Mouse (Mus musculus): ENCODE results near the gene Gaa. TPM values are rescaled to one million over a fixed set of nuclear protein-coding genes. Genes with fewer than 3 reads are reported as not detected.
"Not testable (repeated sequence)": the region's sequence is repeated elsewhere in the genome, so short reads cannot be mapped to it uniquely, and the experiment has no call there.

Gaa gene
- polyA plus RNA-seq, 1 experiment from 2014 or later: 24.1 TPM

DNA sequence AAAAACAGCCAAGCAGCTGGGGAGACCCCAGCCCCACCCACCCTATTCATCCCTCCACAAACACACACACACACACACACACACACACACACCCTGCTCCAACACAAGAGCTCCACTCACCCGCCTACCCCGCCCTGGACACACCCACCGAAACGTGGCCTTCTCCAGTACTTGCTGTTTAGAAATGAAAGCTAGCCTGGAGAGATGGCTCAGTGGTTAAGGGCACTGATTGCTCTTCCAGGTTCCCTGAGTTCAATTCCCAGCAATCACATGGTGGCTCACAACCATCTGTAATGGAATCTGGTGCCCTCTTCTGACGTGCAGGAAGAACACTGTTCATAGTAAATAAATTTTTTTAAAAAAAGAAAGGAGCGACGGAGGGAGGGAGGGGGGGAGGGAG is 1.9 kb upstream of the Gaa start:
- H3K4me1 ChIP-seq (ENCODE audit: control insufficient read depth, insufficient read depth, low read length): 0 out of 2 replicates have a peak, but pooled peaks cover 3% of the 10 kb centered on the region
- H3K27me3 ChIP-seq (ENCODE audit: control insufficient read depth, insufficient read depth, low read length): no peaks in the 10 kb centered on the region
- WGBS: 83% methylated on average over 7 of the region's 7 CpGs
- no peak for DNase-seq (ENCODE audit: low spot score)
- no peak overlapping the region for H3K9ac ChIP-seq (ENCODE audit: low read length)
- no peak overlapping the region for H3K27ac ChIP-seq (ENCODE audit: low read depth, low read length)
- no peak overlapping the region for H3K4me2 ChIP-seq (ENCODE audit: low read depth)
- no peaks in the 10 kb centered on the region for H3K9me3 ChIP-seq (ENCODE audit: control insufficient read depth, low read length)
- no peak overlapping the region for H3K4me3 ChIP-seq (ENCODE audit: low read depth, low read length)
- H3K36me3 ChIP-seq (ENCODE audit: control insufficient read depth, insufficient read depth, low read length): no peaks in the 10 kb centered on the region
- ATAC-seq (ENCODE audit: insufficient read depth, low FRiP score, low TSS enrichment): no peak

DNA sequence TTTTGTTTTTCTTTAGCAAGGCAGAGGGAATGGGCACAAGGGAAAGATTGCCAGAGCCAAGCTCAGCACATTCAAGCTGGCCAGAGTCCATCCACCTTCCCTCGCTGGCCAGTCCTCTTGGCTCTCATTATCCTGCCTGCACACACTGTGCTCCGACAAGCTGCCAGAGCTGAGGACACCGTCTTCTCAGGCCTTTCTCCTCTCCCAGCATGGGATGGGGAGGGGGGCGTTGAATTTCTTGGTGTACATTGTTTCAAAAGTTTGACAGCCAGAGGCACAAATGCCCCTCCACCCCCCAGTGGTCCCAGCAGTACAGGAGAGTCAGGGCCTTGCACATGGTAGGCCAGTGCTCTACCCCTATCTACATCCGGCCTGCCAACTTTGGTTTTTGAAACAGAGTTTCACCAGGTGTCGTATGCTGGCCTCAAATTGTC is 429 bp upstream of the Gaa start:
- Histone ChIP-seq H3K9ac (ENCODE audit: low read length) (no peak overlapping the region), H3K36me3 (ENCODE audit: control insufficient read depth, insufficient read depth, low read length) (no peaks in the 10 kb centered on the region), H3K4me3 (ENCODE audit: low read depth, low read length) (no peak overlapping the region), H3K27me3 (ENCODE audit: control insufficient read depth, insufficient read depth, low read length) (no peaks in the 10 kb centered on the region), H3K27ac (ENCODE audit: low read depth, low read length) (no peak overlapping the region), H3K4me2 (ENCODE audit: low read depth) (peak overlapping the region; percentile 87; the same call in 1 of the 2 replicates), H3K9me3 (ENCODE audit: control insufficient read depth, low read length) (no peaks in the 10 kb centered on the region), H3K4me1 (ENCODE audit: control insufficient read depth, insufficient read depth, low read length) (0 out of 2 replicates have a peak, but pooled peaks cover 3% of the 10 kb centered on the region)
- ATAC-seq (ENCODE audit: insufficient read depth, low FRiP score, low TSS enrichment) (peak; percentile 41; the same call in 1 of the 2 replicates), DNase-seq (ENCODE audit: low spot score) (no peak)
- 58% methylated on average over 6 of the region's 6 CpGs for WGBS

DNA sequence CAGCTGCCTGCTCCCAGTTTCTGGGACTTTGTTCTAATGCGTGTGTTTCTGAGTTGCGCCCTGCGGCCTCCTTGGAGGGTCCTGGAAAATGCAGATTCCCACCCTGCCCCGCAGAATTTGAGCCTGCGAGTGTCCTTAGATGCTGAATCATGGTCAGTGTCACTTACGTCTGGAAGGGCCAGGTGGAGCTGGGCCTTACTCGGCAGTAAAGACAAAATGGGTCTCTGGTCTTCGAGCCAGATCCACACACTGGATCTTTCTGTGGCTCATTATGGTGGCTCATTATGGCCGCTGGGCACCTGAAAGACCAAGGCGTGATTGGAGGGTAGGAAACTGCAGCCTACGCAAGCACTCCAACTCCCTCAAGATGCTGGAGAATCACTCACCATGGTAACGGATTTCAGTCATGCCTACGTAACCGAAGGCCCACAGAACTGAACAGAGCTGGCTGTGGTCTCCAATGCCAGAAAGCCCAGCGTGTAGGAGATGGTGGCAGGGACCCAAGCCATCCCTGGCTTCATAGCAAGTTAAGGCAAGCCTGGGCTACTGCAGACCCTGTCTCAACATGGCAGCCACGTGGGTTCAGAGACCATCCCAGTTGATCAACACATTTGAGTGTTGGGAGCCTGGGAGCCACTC is 989 bp downstream of the Gaa start:
- Histone ChIP-seq H3K4me3 (ENCODE audit: low read depth, low read length) (peak overlapping the region; percentile 51), H3K27ac (ENCODE audit: low read depth, low read length) (no peak overlapping the region), H3K9me3 (ENCODE audit: control insufficient read depth, low read length) (no peaks in the 10 kb centered on the region), H3K36me3 (ENCODE audit: control insufficient read depth, insufficient read depth, low read length) (no peaks in the 10 kb centered on the region), H3K4me2 (ENCODE audit: low read depth) (peak overlapping the region; percentile 87), H3K9ac (ENCODE audit: low read length) (peak overlapping the region; percentile 53), H3K27me3 (ENCODE audit: control insufficient read depth, insufficient read depth, low read length) (no peaks in the 10 kb centered on the region), H3K4me1 (ENCODE audit: control insufficient read depth, insufficient read depth, low read length) (0 out of 2 replicates have a peak, but pooled peaks cover 3% of the 10 kb centered on the region)
- ATAC-seq (ENCODE audit: insufficient read depth, low FRiP score, low TSS enrichment) (no peak), DNase-seq (ENCODE audit: low spot score) (no peak)
- 86% methylated on average over 16 of the region's 16 CpGs for WGBS

DNA sequence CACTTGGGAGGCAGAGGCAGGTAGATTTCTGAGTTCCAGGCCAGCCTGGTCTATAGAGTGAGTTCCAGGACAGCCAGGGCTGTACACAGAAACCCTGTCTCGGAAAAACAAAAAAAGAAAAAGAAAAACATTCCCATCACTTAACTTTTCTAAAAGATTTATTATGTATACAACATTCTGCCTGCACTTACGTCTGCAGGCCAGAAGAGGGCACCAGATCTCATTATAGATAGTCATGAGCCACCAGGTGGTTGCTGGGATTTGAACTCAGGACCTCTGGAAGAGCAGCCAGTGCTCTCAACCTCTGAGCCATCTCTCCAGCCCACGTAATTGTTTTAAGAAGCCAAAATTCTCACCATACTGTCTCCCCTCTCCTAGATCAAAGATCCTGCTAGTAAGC is 4.8 kb downstream of the Gaa start:
- not testable (repeated sequence) for H3K9me3 ChIP-seq (ENCODE audit: control insufficient read depth, low read length); H3K4me3 ChIP-seq (ENCODE audit: low read depth, low read length)

DNA sequence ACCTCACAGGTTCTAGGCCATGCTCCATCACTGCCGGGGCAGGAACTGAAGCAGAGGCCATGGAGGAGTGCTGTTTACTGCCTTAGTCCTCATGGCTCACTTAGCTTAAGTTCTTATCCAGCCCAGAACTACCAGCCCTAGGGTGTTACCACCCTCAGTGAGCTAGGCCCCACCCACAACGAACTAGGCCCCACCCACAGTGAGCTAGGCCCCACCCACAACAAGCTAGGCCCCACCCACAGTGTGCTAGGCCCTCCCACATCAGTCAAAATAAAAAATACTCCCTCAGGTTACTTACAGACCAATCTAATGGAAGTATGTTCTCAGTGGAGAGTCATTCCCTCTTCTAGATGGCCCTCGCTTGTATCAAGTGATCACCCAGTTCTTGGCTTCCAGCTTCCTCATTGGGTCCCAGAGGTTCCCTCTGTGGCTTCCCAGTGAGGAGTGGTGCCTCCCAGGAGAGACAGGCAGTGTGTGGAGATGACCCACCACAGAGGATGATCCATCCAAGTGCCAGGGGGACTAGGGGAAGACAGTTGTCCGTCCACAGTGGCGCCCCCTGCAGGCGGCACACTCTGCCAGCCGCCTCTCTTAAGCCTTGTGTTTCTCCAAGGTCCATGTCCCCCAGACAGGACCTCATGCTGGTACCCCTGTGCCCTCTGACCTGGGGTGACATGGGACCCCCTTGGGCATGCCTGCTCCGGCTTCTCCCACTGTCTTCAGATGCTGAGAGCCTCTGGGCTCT is 5.7 kb downstream of the Gaa start:
- 0 out of 2 replicates have a peak, but pooled peaks cover under 1% of the 10 kb centered on the region for H3K4me1 ChIP-seq (ENCODE audit: control insufficient read depth, insufficient read depth, low read length)
- no peak for DNase-seq (ENCODE audit: low spot score)
- ATAC-seq (ENCODE audit: insufficient read depth, low FRiP score, low TSS enrichment): no peak
- WGBS: 86% methylated on average over 8 of the region's 8 CpGs
- H3K27me3 ChIP-seq (ENCODE audit: control insufficient read depth, insufficient read depth, low read length): no peaks in the 10 kb centered on the region
- H3K27ac ChIP-seq (ENCODE audit: low read depth, low read length): no peak overlapping the region
- H3K9ac ChIP-seq (ENCODE audit: low read length): no peak overlapping the region
- no peaks in the 10 kb centered on the region for H3K9me3 ChIP-seq (ENCODE audit: control insufficient read depth, low read length)
- no peak overlapping the region for H3K4me2 ChIP-seq (ENCODE audit: low read depth)
- H3K36me3 ChIP-seq (ENCODE audit: control insufficient read depth, insufficient read depth, low read length): no peaks in the 10 kb centered on the region; the same call in none of the 2 replicates
- H3K4me3 ChIP-seq (ENCODE audit: low read depth, low read length): no peak overlapping the region

More for the DNA sequence above, 4.8 kb downstream of the Gaa start:
- not testable (repeated sequence) for H3K9ac ChIP-seq (ENCODE audit: low read length); ATAC-seq (ENCODE audit: insufficient read depth, low FRiP score, low TSS enrichment); H3K36me3 ChIP-seq (ENCODE audit: control insufficient read depth, insufficient read depth, low read length); DNase-seq (ENCODE audit: low spot score); H3K27me3 ChIP-seq (ENCODE audit: control insufficient read depth, insufficient read depth, low read length); H3K27ac ChIP-seq (ENCODE audit: low read depth, low read length); H3K4me2 ChIP-seq (ENCODE audit: low read depth); H3K4me1 ChIP-seq (ENCODE audit: control insufficient read depth, insufficient read depth, low read length)
- WGBS: 67% methylated on average over 3 of the region's 3 CpGs

DNA sequence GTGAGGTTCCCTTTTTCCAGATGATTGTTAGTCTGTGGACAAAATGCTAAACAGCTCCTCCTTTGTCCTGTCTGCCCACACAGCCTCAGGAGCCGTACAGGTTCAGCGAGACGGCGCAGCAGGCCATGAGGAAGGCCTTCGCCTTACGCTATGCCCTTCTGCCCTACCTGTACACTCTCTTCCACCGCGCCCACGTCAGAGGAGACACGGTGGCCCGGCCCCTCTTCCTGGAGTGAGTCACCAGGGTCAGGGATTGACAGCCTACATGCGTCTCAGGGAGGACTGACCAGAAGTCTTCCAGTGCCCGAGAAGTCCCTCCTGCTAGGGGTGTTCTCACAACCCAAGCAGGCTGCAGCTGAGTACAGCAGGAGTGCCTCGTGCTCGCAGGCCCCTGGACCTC is 13.3 kb downstream of the Gaa start:
- Histone ChIP-seq H3K9ac (ENCODE audit: low read length) (no peak overlapping the region), H3K4me3 (ENCODE audit: low read depth, low read length) (no peak overlapping the region), H3K4me2 (ENCODE audit: low read depth) (no peak overlapping the region), H3K27me3 (ENCODE audit: control insufficient read depth, insufficient read depth, low read length) (no peaks in the 10 kb centered on the region), H3K27ac (ENCODE audit: low read depth, low read length) (no peak overlapping the region), H3K4me1 (ENCODE audit: control insufficient read depth, insufficient read depth, low read length) (no peaks in the 10 kb centered on the region), H3K9me3 (ENCODE audit: control insufficient read depth, low read length) (no peaks in the 10 kb centered on the region), H3K36me3 (ENCODE audit: control insufficient read depth, insufficient read depth, low read length) (no peaks in the 10 kb centered on the region; the same call in 1 of the 2 replicates)
- DNase-seq (ENCODE audit: low spot score) (no peak), ATAC-seq (ENCODE audit: insufficient read depth, low FRiP score, low TSS enrichment) (no peak)
- WGBS: 90% methylated on average over 15 of the region's 15 CpGs

DNA sequence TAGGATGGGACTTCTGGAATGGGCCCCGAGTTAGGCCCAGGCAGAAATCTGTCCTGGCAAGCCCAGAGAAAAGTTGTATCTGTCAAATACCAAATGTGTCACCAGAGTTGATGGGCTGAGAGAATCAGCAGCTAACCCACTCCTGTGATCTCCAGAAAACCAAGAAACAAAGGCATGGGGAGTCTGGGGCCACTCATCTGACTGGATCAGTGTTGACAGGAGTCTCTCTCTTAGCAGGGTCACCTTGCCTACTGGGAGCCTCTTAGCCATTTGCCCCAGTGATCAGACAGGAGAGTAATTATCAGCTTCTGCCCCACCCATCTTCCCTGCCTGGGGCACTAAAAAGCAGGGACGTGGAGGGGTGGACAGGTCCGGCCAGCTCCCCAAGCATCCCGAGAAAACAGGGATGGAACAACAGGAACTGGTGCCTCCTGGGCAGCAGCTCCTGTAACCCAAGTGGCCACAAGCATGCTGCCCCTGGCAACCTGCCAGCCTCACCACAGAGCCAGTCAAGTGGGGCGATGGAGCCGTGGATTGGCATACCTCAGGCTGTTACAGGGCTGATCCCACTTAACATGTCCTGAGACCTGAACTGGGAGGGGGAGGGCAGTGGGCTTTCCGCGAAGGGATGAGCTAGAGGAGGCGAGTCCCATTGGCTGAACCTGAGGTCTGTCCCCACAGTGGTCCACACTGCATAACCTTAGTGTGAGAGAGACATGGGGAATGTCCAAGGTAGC is 18.3 kb downstream of the Gaa start:
- Histone ChIP-seq H3K4me3 (ENCODE audit: low read depth, low read length) (no peak overlapping the region), H3K9me3 (ENCODE audit: control insufficient read depth, low read length) (no peaks in the 10 kb centered on the region), H3K27ac (ENCODE audit: low read depth, low read length) (no peak overlapping the region), H3K9ac (ENCODE audit: low read length) (no peak overlapping the region), H3K4me1 (ENCODE audit: control insufficient read depth, insufficient read depth, low read length) (no peaks in the 10 kb centered on the region), H3K27me3 (ENCODE audit: control insufficient read depth, insufficient read depth, low read length) (no peaks in the 10 kb centered on the region), H3K36me3 (ENCODE audit: control insufficient read depth, insufficient read depth, low read length) (peaks cover 18% of the 10 kb centered on the region), H3K4me2 (ENCODE audit: low read depth) (no peak overlapping the region)
- DNase-seq (ENCODE audit: low spot score) (no peak), ATAC-seq (ENCODE audit: insufficient read depth, low FRiP score, low TSS enrichment) (no peak)
- WGBS: 72% methylated on average over 9 of the region's 9 CpGs

DNA sequence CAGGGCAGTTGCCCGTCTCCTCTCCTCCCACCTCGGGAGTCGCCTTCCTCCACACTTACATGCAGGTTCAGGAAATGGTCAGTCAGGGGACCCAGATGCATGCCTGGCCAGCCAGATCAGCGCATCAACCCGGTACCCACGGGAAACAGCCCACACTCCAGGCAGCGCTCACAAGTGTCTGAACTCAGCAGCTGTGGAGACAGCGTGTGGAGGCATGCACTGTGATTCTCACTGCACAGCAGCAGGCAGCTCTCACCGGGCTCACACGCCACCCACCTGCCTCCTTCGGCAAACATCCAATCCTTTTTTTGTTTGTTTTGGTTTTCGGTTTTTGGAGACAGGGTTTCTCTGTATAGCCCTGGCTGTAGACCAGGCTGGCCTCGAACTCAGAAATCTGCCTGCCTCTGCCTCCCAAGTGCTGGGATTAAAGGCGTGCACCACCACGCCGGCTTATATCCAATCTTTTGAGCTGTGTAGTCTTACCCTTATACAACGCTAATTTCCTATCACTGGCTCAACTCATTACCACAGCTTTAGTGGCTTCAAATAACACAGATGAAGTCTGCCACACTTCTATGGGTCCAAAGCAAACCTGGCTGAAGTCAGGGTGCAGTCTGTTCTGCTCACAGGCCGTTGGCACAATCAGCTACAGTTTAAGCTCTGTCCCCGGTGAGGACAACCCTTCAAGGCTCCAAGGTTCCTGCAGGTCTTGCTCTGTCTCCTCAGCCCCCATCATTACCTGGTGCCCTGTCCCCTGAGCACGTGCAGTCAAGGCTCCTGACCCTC is 19.7 kb downstream of the Gaa start:
- H3K27ac ChIP-seq (ENCODE audit: low read depth, low read length): no peak overlapping the region
- H3K4me2 ChIP-seq (ENCODE audit: low read depth): no peak overlapping the region
- no peaks in the 10 kb centered on the region for H3K9me3 ChIP-seq (ENCODE audit: control insufficient read depth, low read length)
- H3K36me3 ChIP-seq (ENCODE audit: control insufficient read depth, insufficient read depth, low read length): peaks cover 28% of the 10 kb centered on the region
- no peaks in the 10 kb centered on the region for H3K27me3 ChIP-seq (ENCODE audit: control insufficient read depth, insufficient read depth, low read length)
- ATAC-seq (ENCODE audit: insufficient read depth, low FRiP score, low TSS enrichment) (no peak), DNase-seq (ENCODE audit: low spot score) (no peak)
- H3K4me3 ChIP-seq (ENCODE audit: low read depth, low read length): no peak overlapping the region
- H3K4me1 ChIP-seq (ENCODE audit: control insufficient read depth, insufficient read depth, low read length): no peaks in the 10 kb centered on the region
- H3K9ac ChIP-seq (ENCODE audit: low read length): no peak overlapping the region
- 93% methylated on average over 20 of the region's 20 CpGs for WGBS
